ENCODE assay signal across 8 mouse cellular contexts in the genomic region with DNA sequence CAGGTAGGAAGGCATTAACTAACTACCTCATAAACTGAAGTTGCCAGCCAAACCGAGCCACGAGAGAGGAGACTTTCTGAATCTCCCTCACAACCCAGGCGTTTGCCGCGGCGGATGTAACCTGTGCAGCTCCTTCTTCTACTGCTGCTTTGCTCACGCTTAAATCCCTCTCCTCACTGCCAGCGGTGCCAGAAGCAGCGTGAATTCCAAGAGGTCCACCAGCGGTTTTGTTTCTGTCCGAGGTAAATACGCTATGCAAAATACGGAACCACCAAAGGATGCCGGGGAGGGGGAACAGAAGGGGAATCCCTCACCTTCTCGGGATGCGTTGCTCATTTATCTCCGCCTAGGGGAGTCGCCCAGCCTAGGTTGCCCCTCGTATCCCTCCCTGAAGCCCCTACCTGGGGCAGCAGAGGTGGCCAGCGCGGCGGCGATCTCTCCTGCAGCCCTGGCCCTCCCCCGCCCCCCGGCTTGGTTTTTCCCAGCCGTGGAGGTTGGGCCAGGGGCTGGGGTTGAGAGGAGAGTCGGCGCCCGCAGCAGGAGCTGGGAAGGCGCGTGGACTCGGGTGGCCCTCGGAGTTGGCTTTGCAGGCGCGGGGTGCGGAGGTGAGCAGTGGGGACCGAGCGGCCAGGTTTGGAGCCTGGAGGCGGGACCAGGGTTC. TPM values are rescaled to one million over a fixed set of nuclear protein-coding genes. Genes with fewer than 3 reads are reported as not detected.
DNase-seq lines count a peak whose midpoint lies in the region; ATAC-seq lines count a peak whose summit lies in the region.

A gene (plus strand): TSS at position 30 of the 661 bp plus-strand sequence.

- under 1% methylated on average over 39 of the region's 39 CpGs for WGBS in embryonic facial prominence, embryonic 13.5 days
- under 1% methylated on average over 39 of the region's 39 CpGs for WGBS in heart, embryonic 14.5 days
- WGBS in lung, embryonic 16.5 days: under 1% methylated on average over 39 of the region's 39 CpGs

- ATAC-seq in embryonic facial prominence, embryonic 13.5 days (ENCODE audit: insufficient number of reproducible peaks, insufficient read depth, low FRiP score, low TSS enrichment, low read depth): peak; percentile 74
- ATAC-seq in heart, embryonic 14.5 days (ENCODE audit: insufficient number of reproducible peaks, insufficient read depth, low FRiP score, low read depth): peak; percentile 64
- peak; percentile 87 for ATAC-seq in lung, embryonic 16.5 days (ENCODE audit: low read depth)

- H3K4me2 ChIP-seq in embryonic facial prominence, embryonic 13.5 days: peak within 1 kb of the TSS; percentile 92
- H3K4me2 ChIP-seq in heart, embryonic 14.5 days (ENCODE audit: low read length): peak within 1 kb of the TSS; percentile 98
- peak within 1 kb of the TSS; percentile 99 for H3K4me2 ChIP-seq in lung, embryonic 16.5 days (ENCODE audit: low read depth, low read length)

- no peaks in the 10 kb centered on the region for H3K9me3 ChIP-seq in embryonic facial prominence, embryonic 13.5 days
- no peaks in the 10 kb centered on the region for H3K9me3 ChIP-seq in heart, embryonic 14.5 days (ENCODE audit: control insufficient read depth, low read length)
- H3K9me3 ChIP-seq in lung, embryonic 16.5 days (ENCODE audit: control insufficient read depth, low read length): no peaks in the 10 kb centered on the region

- peak within 1 kb of the TSS; percentile 69 for H3K4me3 ChIP-seq in embryonic facial prominence, embryonic 13.5 days
- H3K4me3 ChIP-seq in heart, embryonic 14.5 days (ENCODE audit: control insufficient read depth in 1 of 2, insufficient read depth in 1 of 2, low read depth in 1 of 2, low read length in 2 of 2): peak within 1 kb of the TSS; percentile 71 to 84
- H3K4me3 ChIP-seq in lung, embryonic 16.5 days (ENCODE audit: low read length): peak within 1 kb of the TSS; percentile 84

- peaks cover 17% of the 10 kb centered on the region for H3K4me1 ChIP-seq in embryonic facial prominence, embryonic 13.5 days
- H3K4me1 ChIP-seq in heart, embryonic 14.5 days (ENCODE audit: control insufficient read depth in 2 of 2, insufficient read depth in 2 of 2, low read length in 2 of 2): peaks cover 0 to 7% of the 10 kb centered on the region in 2 experiments; a peak in 2 of 4 replicates
- H3K4me1 ChIP-seq in lung, embryonic 16.5 days (replicated peaks; ENCODE audit: control insufficient read depth, insufficient read depth, low read length): 0 out of 2 replicates have a peak, but pooled peaks cover 9% of the 10 kb centered on the region

- peaks cover 16% of the 10 kb centered on the region for H3K27me3 ChIP-seq in embryonic facial prominence, embryonic 13.5 days
- H3K27me3 ChIP-seq in heart, embryonic 14.5 days (ENCODE audit: control insufficient read depth, insufficient read depth, low read length): peaks cover 9% of the 10 kb centered on the region
- H3K27me3 ChIP-seq in lung, embryonic 16.5 days (ENCODE audit: control insufficient read depth, insufficient read depth, low read depth, low read length): 0 out of 2 replicates have a peak, but pooled peaks cover 2% of the 10 kb centered on the region

- DNase-seq in 3T3-L1 (ENCODE audit: low read depth, low spot score): peak; percentile 78
- DNase-seq in adipocyte (ENCODE audit: low spot score): peak; percentile 29
- peak; percentile 76 for DNase-seq in kidney, postnatal 10 days
- peak; percentile 72 for DNase-seq in ovary, postnatal 36 days (ENCODE audit: low spot score)
- no peak for DNase-seq in layer of hippocampus, adult 9-10 months (ENCODE audit: low spot score)

- H3K9ac ChIP-seq in embryonic facial prominence, embryonic 13.5 days: peak within 1 kb of the TSS; percentile 81
- H3K9ac ChIP-seq in heart, embryonic 14.5 days (ENCODE audit: low read length): peak within 1 kb of the TSS; percentile 69
- peak within 1 kb of the TSS; percentile 80 for H3K9ac ChIP-seq in lung, embryonic 16.5 days (ENCODE audit: low read length)

- H3K27ac ChIP-seq in embryonic facial prominence, embryonic 13.5 days: peak within 1 kb of the TSS; percentile 95
- peak within 1 kb of the TSS; percentile 6 to 67 for H3K27ac ChIP-seq in heart, embryonic 14.5 days (replicated peaks in 1 of 2; ENCODE audit: control insufficient read depth in 1 of 2, insufficient read depth in 1 of 2, low read depth in 2 of 2, low read length in 2 of 2)
- peak within 1 kb of the TSS; percentile 64 for H3K27ac ChIP-seq in lung, embryonic 16.5 days (ENCODE audit: low read length)

- peaks cover 1% of the 10 kb centered on the region for H3K36me3 ChIP-seq in embryonic facial prominence, embryonic 13.5 days
- no peaks in the 10 kb centered on the region for H3K36me3 ChIP-seq in heart, embryonic 14.5 days (ENCODE audit: control insufficient read depth, insufficient read depth, low read length)
- no peaks in the 10 kb centered on the region for H3K36me3 ChIP-seq in lung, embryonic 16.5 days (ENCODE audit: control insufficient read depth, insufficient read depth, low read length)

RNA-seq across cellular contexts. Expression of the gene that starts here (rescaled TPM):
- 25.6 and 26.6 TPM in 2 replicates for polyA plus RNA-seq in embryonic facial prominence, embryonic 13.5 days (2015; fragmentation: Nextera tagmentation; extraction: Ambion mirVana)
- 3.9 and 6.3 TPM in 2 replicates for polyA plus RNA-seq in heart, embryonic 14.5 days (2014; fragmentation: Nextera tagmentation; extraction: Ambion mirVana)
- polyA plus RNA-seq in lung, embryonic 16.5 days (2015; fragmentation: Nextera tagmentation; extraction: Ambion mirVana): 7.1 and 8.3 TPM in 2 replicates

Comparison
In these comparisons a context has a peak if more than half of its experiments do, and no peak if none do; other contexts are left out.
1. H3K27ac ChIP-seq: peak in every context shown above with its lines; median percentile 95 in embryonic facial prominence, embryonic 13.5 days; 64 in lung, embryonic 16.5 days; 36 in heart, embryonic 14.5 days.